Mouse (Mus musculus): ENCODE measurements around the gene Rgs17.

GRCm38 (mm10) chr10:5853290-5853868 lies 68.8 kb downstream of the Rgs17 start:
- TF ChIP-seq POLR2A (IDR thresholded peaks at IDR 0.05; ENCODE audit: control insufficient read depth, extremely low read depth, insufficient read depth, low read length, poor library complexity) (no peak), CTCF (IDR thresholded peaks at IDR 0.05; ENCODE audit: borderline replicate concordance, control insufficient read depth, extremely low read depth, insufficient read depth, low read length, poor library complexity) (no peak)
